Mouse (Mus musculus) thymus, adult 2 months (tissue): ENCODE data around the gene Pold3.

Experiments used
- CTCF ChIP-seq: fragments of 200-500 bp; IDR thresholded peaks from 2 replicates; pipeline ENCODE4 v1.5.1; 2012; ENCODE audit warnings: mild to moderate bottlenecking, control low read depth, low read length, moderate library complexity, borderline replicate concordance; ENCODE audit not compliant: control insufficient read depth, poor library complexity, insufficient read depth; ENCODE audit errors: extremely low read depth
- POLR2A ChIP-seq: fragments of 200-500 bp; IDR thresholded peaks from 2 replicates; pipeline ENCODE4 v1.6.1; 2012; ENCODE audit warnings: mild to moderate bottlenecking, low read length, control low read depth, moderate library complexity; ENCODE audit not compliant: control insufficient read depth, poor library complexity, insufficient read depth; ENCODE audit errors: extremely low read depth

DNA sequence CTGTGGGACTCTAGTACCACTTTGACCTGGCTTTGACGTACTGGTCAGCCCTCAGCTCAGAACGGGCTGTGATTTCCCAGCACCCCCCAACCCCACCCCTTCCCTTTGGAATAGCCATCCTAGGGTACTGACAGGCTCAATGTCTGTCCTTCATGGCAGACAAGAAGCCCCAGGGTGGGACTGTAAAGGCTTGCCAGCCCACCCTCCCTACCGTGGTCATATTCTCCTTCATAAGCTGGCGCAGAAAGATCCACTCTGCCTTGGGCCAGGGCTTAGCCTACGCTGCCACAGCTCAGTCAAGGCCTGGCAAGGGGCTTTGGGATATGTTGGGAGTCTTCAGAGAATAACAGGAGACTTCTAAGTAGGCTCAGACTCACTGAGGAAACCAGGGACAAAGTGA, 78.3 kb downstream of the Pold3 start:
- no peak for TF ChIP-seq POLR2A
- TF ChIP-seq CTCF, result no peak
